Mouse (Mus musculus): ENCODE measurements around the gene Irf2bp2. TPM values are rescaled to one million over a fixed set of nuclear protein-coding genes. Genes with fewer than 3 reads are reported as not detected.

The Irf2bp2 gene
- 42.0 and 42.4 TPM in 2 replicates for polyA plus RNA-seq (2012; rRNA removed)

DNA sequence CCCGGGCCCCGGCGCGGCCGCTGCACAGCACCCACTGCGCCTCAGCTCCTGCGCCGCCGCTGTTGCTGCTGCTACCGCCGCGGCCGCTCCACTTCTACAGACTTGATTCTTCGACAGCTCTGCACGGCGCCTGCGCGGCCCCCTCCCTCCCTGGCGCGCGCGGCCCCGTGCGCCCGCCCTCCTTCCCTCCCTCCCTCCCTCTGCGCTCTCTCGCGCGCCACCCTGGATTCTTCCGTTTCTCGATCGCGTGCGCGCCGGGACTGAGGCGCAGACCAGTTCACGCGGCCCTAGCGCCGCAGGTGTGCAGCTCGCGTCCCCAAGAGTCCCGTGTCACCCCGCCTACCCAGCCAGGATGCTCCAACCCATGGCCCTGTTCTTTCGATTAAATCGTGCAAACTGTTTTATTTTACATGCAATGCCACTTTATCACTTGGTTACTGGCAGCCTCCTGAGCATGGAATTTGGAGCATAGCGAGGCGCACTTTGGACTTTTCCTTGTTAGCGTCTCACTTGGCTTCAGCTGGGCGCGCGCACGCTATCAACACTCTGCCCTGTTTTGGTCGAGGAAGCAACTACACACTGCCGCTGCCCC, at the start of gene Irf2bp2:
Gene Irf2bp2, minus strand, starts transcription at position 98 of the 592 bp plus-strand sequence.
- Histone ChIP-seq H3K27me3 (ENCODE audit: control insufficient read depth, insufficient read depth, low read length) (no peaks in the 10 kb centered on the region), H3K4me3 (replicated peaks; ENCODE audit: insufficient read depth, low read depth, low read length) (peak within 1 kb of the TSS; percentile 95), H3K4me1 (ENCODE audit: control insufficient read depth, insufficient read depth, low read length) (peaks cover 10% of the 10 kb centered on the region; the same call in 1 of the 2 replicates), H3K27ac (ENCODE audit: insufficient read depth, low read length) (peak within 1 kb of the TSS; percentile 93)
- DNase-seq, result peak; percentile 91 to 92
- TF ChIP-seq CTCF (IDR thresholded peaks at IDR 0.05; ENCODE audit: borderline replicate concordance, insufficient read depth, low read depth, low read length) (no peak), POLR2A (IDR thresholded peaks at IDR 0.05; ENCODE audit: borderline replicate concordance, insufficient read depth, low read length) (peak; percentile 90)
- under 1% methylated on average over 49 of the region's 56 CpGs for WGBS

GRCm38 (mm10) chr8:126642665-126643064, 48.9 kb upstream of the Irf2bp2 start:
- DNase-seq, result no peak
- H3K4me1 ChIP-seq (ENCODE audit: control insufficient read depth, insufficient read depth, low read length), result no peaks in the 10 kb centered on the region
- TF ChIP-seq POLR2A (IDR thresholded peaks at IDR 0.05; ENCODE audit: borderline replicate concordance, insufficient read depth, low read length) (no peak), CTCF (IDR thresholded peaks at IDR 0.05; ENCODE audit: borderline replicate concordance, insufficient read depth, low read depth, low read length) (no peak)

GRCm38 (mm10) chr8:126641568-126642295, 47.9 kb upstream of the Irf2bp2 start:
- DNase-seq, result no peak
- 92% methylated on average over 3 of the region's 3 CpGs for WGBS
- Histone ChIP-seq H3K27me3 (ENCODE audit: control insufficient read depth, insufficient read depth, low read length) (no peaks in the 10 kb centered on the region), H3K4me3 (replicated peaks; ENCODE audit: insufficient read depth, low read depth, low read length) (no peak overlapping the region), H3K27ac (ENCODE audit: insufficient read depth, low read length) (no peak overlapping the region), H3K4me1 (ENCODE audit: control insufficient read depth, insufficient read depth, low read length) (no peaks in the 10 kb centered on the region)
- TF ChIP-seq CTCF (IDR thresholded peaks at IDR 0.05; ENCODE audit: borderline replicate concordance, insufficient read depth, low read depth, low read length), result no peak
- TF ChIP-seq POLR2A (IDR thresholded peaks at IDR 0.05; ENCODE audit: borderline replicate concordance, insufficient read depth, low read length), result no peak

More at GRCm38 (mm10) chr8:126642665-126643064, 48.9 kb upstream of the Irf2bp2 start:
- no peak overlapping the region for H3K4me3 ChIP-seq (replicated peaks; ENCODE audit: insufficient read depth, low read depth, low read length)
- H3K27me3 ChIP-seq (ENCODE audit: control insufficient read depth, insufficient read depth, low read length), result no peaks in the 10 kb centered on the region
- WGBS, result 98% methylated on average over 4 of the region's 4 CpGs
- H3K27ac ChIP-seq (ENCODE audit: insufficient read depth, low read length), result no peak overlapping the region

GRCm38 (mm10) chr8:126639161-126639560, 45.4 kb upstream of the Irf2bp2 start:
- no peak overlapping the region; the same call in 1 of the 2 replicates for H3K27ac ChIP-seq (ENCODE audit: insufficient read depth, low read length)
- no peak overlapping the region for H3K4me3 ChIP-seq (replicated peaks; ENCODE audit: insufficient read depth, low read depth, low read length)
- no peaks in the 10 kb centered on the region for H3K4me1 ChIP-seq (ENCODE audit: control insufficient read depth, insufficient read depth, low read length)
- WGBS, result 67% methylated on average over 3 of the region's 3 CpGs
- no peak for TF ChIP-seq CTCF (IDR thresholded peaks at IDR 0.05; ENCODE audit: borderline replicate concordance, insufficient read depth, low read depth, low read length)
- no peak for TF ChIP-seq POLR2A (IDR thresholded peaks at IDR 0.05; ENCODE audit: borderline replicate concordance, insufficient read depth, low read length)
- DNase-seq, result no peak
- no peaks in the 10 kb centered on the region for H3K27me3 ChIP-seq (ENCODE audit: control insufficient read depth, insufficient read depth, low read length)

GRCm38 (mm10) chr8:126638027-126638426, 44.2 kb upstream of the Irf2bp2 start:
- H3K27ac ChIP-seq (ENCODE audit: insufficient read depth, low read length), result no peak overlapping the region
- no peak for DNase-seq
- no peaks in the 10 kb centered on the region for H3K4me1 ChIP-seq (ENCODE audit: control insufficient read depth, insufficient read depth, low read length)
- TF ChIP-seq POLR2A (IDR thresholded peaks at IDR 0.05; ENCODE audit: borderline replicate concordance, insufficient read depth, low read length) (no peak), CTCF (IDR thresholded peaks at IDR 0.05; ENCODE audit: borderline replicate concordance, insufficient read depth, low read depth, low read length) (no peak)
- no peak overlapping the region for H3K4me3 ChIP-seq (replicated peaks; ENCODE audit: insufficient read depth, low read depth, low read length)
- no peaks in the 10 kb centered on the region for H3K27me3 ChIP-seq (ENCODE audit: control insufficient read depth, insufficient read depth, low read length)
- 79% methylated on average over 8 of the region's 8 CpGs for WGBS

DNA sequence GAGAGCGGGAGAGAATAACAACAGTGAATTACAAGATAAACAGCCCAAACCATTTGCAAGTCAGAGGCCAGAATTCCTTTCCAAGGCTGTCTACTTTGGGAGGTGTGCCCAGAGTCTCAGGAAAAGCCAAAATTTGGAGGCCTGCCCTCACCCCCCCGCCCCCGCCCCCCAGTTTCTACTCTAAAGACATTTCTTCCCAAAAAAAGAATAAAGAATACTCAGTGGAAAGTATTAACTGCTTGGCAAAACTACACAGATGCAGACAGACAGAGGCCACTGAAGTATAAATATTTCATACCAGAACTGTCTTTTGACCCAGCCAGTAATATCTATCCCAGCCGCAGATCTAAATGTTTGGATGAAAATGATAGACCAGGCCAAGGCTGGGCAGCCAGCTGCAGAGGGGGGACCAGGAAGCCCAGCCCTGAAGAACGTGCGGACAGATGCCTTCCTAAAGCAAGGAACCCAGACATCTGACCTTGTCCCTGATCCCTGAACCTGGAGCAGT, 40.8 kb upstream of the Irf2bp2 start:
- no peaks in the 10 kb centered on the region for H3K4me1 ChIP-seq (ENCODE audit: control insufficient read depth, insufficient read depth, low read length)
- TF ChIP-seq CTCF (IDR thresholded peaks at IDR 0.05; ENCODE audit: borderline replicate concordance, insufficient read depth, low read depth, low read length) (no peak), POLR2A (IDR thresholded peaks at IDR 0.05; ENCODE audit: borderline replicate concordance, insufficient read depth, low read length) (no peak)
- H3K27ac ChIP-seq (ENCODE audit: insufficient read depth, low read length), result no peak overlapping the region
- H3K4me3 ChIP-seq (replicated peaks; ENCODE audit: insufficient read depth, low read depth, low read length), result no peak overlapping the region
- WGBS, result 51% methylated on average over 6 of the region's 6 CpGs
- DNase-seq, result no peak
- no peaks in the 10 kb centered on the region for H3K27me3 ChIP-seq (ENCODE audit: control insufficient read depth, insufficient read depth, low read length)

DNA sequence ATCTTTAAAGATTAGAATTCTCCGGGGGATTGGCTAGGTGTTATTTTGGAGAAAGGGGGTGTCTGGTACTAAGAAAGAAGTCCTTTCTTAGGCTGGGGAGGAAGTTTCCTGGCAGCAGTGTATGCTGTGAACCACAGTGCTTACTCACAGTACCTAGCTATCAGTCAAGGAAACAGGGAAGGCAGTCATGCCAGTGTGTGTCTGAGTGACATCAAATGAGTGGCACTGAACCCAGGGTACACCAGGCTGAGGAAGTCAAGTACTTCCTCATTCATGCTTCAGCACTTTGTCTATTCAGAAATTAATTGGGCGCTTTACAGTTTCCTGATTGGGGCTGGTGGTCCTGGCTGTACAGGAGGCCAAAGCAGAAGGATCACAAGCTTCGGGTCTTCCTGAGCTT, 34.8 kb upstream of the Irf2bp2 start:
- Histone ChIP-seq H3K27me3 (ENCODE audit: control insufficient read depth, insufficient read depth, low read length) (no peaks in the 10 kb centered on the region), H3K27ac (ENCODE audit: insufficient read depth, low read length) (no peak overlapping the region), H3K4me3 (replicated peaks; ENCODE audit: insufficient read depth, low read depth, low read length) (no peak overlapping the region), H3K4me1 (ENCODE audit: control insufficient read depth, insufficient read depth, low read length) (no peaks in the 10 kb centered on the region)
- 96% methylated on average over 3 of the region's 3 CpGs for WGBS
- DNase-seq, result no peak
- no peak for TF ChIP-seq CTCF (IDR thresholded peaks at IDR 0.05; ENCODE audit: borderline replicate concordance, insufficient read depth, low read depth, low read length)
- no peak for TF ChIP-seq POLR2A (IDR thresholded peaks at IDR 0.05; ENCODE audit: borderline replicate concordance, insufficient read depth, low read length)
